18 mouse cellular contexts compared by ENCODE assay signal in the genomic region with DNA sequence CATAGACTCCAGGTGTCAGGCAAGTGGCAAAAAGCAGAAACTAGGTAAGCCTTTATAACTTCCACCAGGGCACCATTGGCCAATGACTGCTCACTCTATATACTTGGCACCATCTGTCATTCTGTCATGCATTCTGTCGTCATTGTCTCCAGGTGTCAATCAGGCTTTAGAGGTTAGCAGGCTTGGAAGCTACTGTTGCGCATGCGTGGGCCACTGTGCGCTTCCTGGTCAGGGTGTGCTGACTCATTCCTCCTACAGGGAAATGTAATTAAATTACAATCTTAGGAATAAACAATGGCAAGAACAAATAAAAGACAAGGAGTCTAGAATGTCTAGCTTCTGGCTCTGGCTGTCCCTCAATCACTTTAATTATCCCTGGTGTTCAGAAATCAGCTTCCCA.
"Had no signal": no experiment of that assay in that cellular context is flagged by ENCODE, and none has a peak within 500 bp of the region (broad histone marks: within the 10 kb centered on the region; RNA-seq: fewer than 3 reads in every experiment).

No protein-coding gene starts in this region.

- H3K27me3 ChIP-seq: intestine, embryonic 15.5 days; limb, embryonic 13.5 days; liver, embryonic 12.5 days; liver, embryonic 15.5 days; lung, embryonic 15.5 days; megakaryocyte, embryonic 14.5 days had no signal

- H3K9ac ChIP-seq: intestine, embryonic 15.5 days; limb, embryonic 13.5 days; liver, embryonic 12.5 days; liver, embryonic 15.5 days; lung, embryonic 15.5 days had no signal

- H3K36me3 ChIP-seq: intestine, embryonic 15.5 days; limb, embryonic 10.5 days; limb, embryonic 13.5 days; liver, embryonic 12.5 days; liver, embryonic 15.5 days; lung, embryonic 15.5 days; midbrain, embryonic 10.5 days had no signal

- DNase-seq: kidney, adult 2 months; kidney, postnatal 10 days; kidney, postnatal 36 days; layer of hippocampus, adult 9-11 months; liver; lung, adult 18-20 months; lung, postnatal 10 days; lung, postnatal 36 days; thymus, adult 18-20 months; thymus, postnatal 36 days had no signal

- H3K9me3 ChIP-seq: intestine, embryonic 15.5 days; limb, embryonic 10.5 days; limb, embryonic 13.5 days; liver, embryonic 12.5 days; liver, embryonic 15.5 days; lung, embryonic 15.5 days; midbrain, embryonic 10.5 days had no signal

- H3K4me2 ChIP-seq: intestine, embryonic 15.5 days; limb, embryonic 13.5 days; liver, embryonic 12.5 days; liver, embryonic 15.5 days; lung, embryonic 15.5 days had no signal

- ATAC-seq: intestine, embryonic 15.5 days; liver, embryonic 12.5 days had no signal

- H3K4me3 ChIP-seq: intestine, embryonic 15.5 days; limb, embryonic 10.5 days; limb, embryonic 13.5 days; liver, embryonic 12.5 days; liver, embryonic 15.5 days; lung, embryonic 15.5 days; megakaryocyte, embryonic 14.5 days; midbrain, embryonic 10.5 days had no signal

- H3K27ac ChIP-seq: intestine, embryonic 15.5 days; limb, embryonic 10.5 days; limb, embryonic 13.5 days; liver, embryonic 12.5 days; liver, embryonic 15.5 days; lung, embryonic 15.5 days; midbrain, embryonic 10.5 days had no signal

- H3K4me1 ChIP-seq: intestine, embryonic 15.5 days; liver, embryonic 12.5 days; liver, embryonic 15.5 days; megakaryocyte, embryonic 14.5 days had no signal
